Mouse (Mus musculus) heart, embryonic 16.5 days (tissue): Measurements from ENCODE around the gene Ispd. TPM values are rescaled to one million over a fixed set of nuclear protein-coding genes. Genes with fewer than 3 reads are reported as not detected.

Experiments
- ATAC-seq: fragments of 200-750 bp; cut with Nextera tagmentation; replicated peaks from 2 replicates; pipeline ENCODE4 v1.8.0; 2017; ENCODE audit warnings: moderate number of reproducible peaks; ENCODE audit not compliant: insufficient read depth, low FRiP score; ENCODE audit errors: extremely low read depth
- H3K27ac ChIP-seq: fragments of 300-500 bp; sonication (generic); 2 replicates; pipeline ENCODE4 v1.5.1; 2014; ENCODE audit warnings: mild to moderate bottlenecking, low read length, control low read depth, moderate library complexity
- H3K27me3 ChIP-seq: fragments of 300-500 bp; sonication (generic); 2 replicates; pipeline ENCODE4 v1.6.1; 2014; ENCODE audit warnings: low read length, mixed read lengths; ENCODE audit not compliant: control insufficient read depth, insufficient read depth
- H3K36me3 ChIP-seq: fragments of 300-500 bp; sonication (generic); 2 replicates; pipeline ENCODE4 v1.6.1; 2014; ENCODE audit not compliant: control insufficient read depth, insufficient read depth
- H3K4me1 ChIP-seq: fragments of 300-500 bp; sonication (generic); 2 replicates; pipeline ENCODE4 v1.6.1; 2014; ENCODE audit warnings: low read length, mixed read lengths; ENCODE audit not compliant: control insufficient read depth, insufficient read depth
- H3K4me2 ChIP-seq: fragments of 300-500 bp; sonication (generic); 2 replicates; pipeline ENCODE4 v1.6.1; 2014; ENCODE audit warnings: low read depth, mild to moderate bottlenecking, control low read depth, low read length
- H3K4me3 ChIP-seq: fragments of 300-500 bp; sonication (generic); 2 replicates; pipeline ENCODE4 v1.5.1; 2014; ENCODE audit warnings: mild to moderate bottlenecking, control low read depth, low read length
- H3K9ac ChIP-seq: fragments of 300-500 bp; sonication (generic); 2 replicates; pipeline ENCODE4 v1.6.1; 2014; ENCODE audit warnings: low read length, control low read depth
- H3K9me3 ChIP-seq: fragments of 300-500 bp; sonication (generic); replicated peaks from 2 replicates; pipeline ENCODE4 v1.6.1; 2016; ENCODE audit warnings: low read length; ENCODE audit not compliant: control insufficient read depth
- WGBS: fragments of 180-500 bp; shearing (Covaris S2); extraction: QIAGEN DNeasy Blood & Tissue Kit; methylation state at CpG from one replicate; pipeline ENCODE4 v1.1.7; 2014; 5-methylcytosine and 5-hydroxymethylcytosine counted together
- polyA plus RNA-seq: library from polyadenylated mRNA; unstranded; fragments of >200 nt; fragmentation: Nextera tagmentation; extraction: Ambion mirVana; gene quantifications from 2 replicates; pipeline ENCODE4 v1.2.1, GENCODE M21; 2015

The Ispd gene
- polyA plus RNA-seq, 1 experiment from 2014 or later = 9.8 TPM

DNA sequence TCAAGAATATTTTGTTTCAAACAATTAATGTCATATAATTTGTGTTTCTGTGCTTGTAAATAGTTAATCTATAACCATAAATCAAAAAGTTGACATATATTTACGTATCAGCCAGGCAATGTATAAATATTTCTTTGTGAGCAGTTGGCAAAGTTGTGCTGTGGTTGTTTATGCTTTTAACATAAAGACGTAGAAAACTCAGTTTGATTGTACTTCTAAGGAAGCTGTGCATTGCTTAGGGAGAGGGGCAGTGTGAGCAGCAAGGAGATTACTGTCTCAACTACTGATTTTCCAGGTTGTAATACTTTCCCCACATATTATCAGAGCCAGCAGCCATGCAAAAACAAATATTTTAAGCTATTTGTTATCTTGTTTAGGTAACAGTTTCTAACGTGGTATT is 96.7 kb downstream of the Ispd start:
- Histone ChIP-seq H3K4me3 (no peak overlapping the region), H3K27ac (no peak overlapping the region), H3K9ac (no peak overlapping the region), H3K4me1 (peaks cover 6% of the 10 kb centered on the region), H3K27me3 (no peaks in the 10 kb centered on the region), H3K36me3 (no peaks in the 10 kb centered on the region), H3K9me3 (no peaks in the 10 kb centered on the region), H3K4me2 (no peak overlapping the region)
- WGBS = 65% methylated on average over 3 of the region's 3 CpGs
- no peak for ATAC-seq

DNA sequence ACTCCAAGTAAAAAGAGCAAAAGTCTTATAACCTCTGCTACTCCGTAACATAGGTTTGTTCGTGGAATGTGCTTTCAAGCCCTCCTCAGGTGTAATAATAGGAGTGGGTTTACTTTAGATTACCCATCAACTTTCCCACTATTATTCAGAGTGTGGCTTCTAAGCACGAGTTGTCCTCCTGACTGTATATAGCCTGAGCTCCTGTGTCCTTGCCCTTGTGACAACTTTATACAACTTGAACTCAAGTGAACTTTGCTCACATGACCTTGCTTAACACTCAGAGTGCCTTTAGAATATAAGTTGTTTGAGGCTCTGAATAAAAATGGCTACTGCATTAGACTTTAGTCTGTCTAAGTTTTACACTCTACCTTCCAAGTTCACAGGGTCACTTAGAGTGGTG is 100.5 kb downstream of the Ispd start:
- no peaks in the 10 kb centered on the region for H3K36me3 ChIP-seq
- peaks cover 3% of the 10 kb centered on the region for H3K4me1 ChIP-seq
- WGBS = 80% methylated on average over 3 of the region's 3 CpGs
- no peak overlapping the region for H3K27ac ChIP-seq
- H3K9ac ChIP-seq = no peak overlapping the region
- no peak overlapping the region for H3K4me2 ChIP-seq
- no peaks in the 10 kb centered on the region for H3K27me3 ChIP-seq
- no peak for ATAC-seq
- H3K4me3 ChIP-seq = no peak overlapping the region
- H3K9me3 ChIP-seq = no peaks in the 10 kb centered on the region

- no peak for ATAC-seq
- no peak overlapping the region for H3K4me2 ChIP-seq
- no peaks in the 10 kb centered on the region for H3K27me3 ChIP-seq
- WGBS = 45% methylated on average over 2 of the region's 2 CpGs
- H3K4me1 ChIP-seq = no peaks in the 10 kb centered on the region
- H3K9ac ChIP-seq = no peak overlapping the region
- H3K9me3 ChIP-seq = no peaks in the 10 kb centered on the region
- H3K27ac ChIP-seq = no peak overlapping the region
- no peaks in the 10 kb centered on the region for H3K36me3 ChIP-seq
- no peak overlapping the region for H3K4me3 ChIP-seq
Measured at GRCm38 (mm10) chr12:36483346-36483745, 102.1 kb downstream of the Ispd start.

DNA sequence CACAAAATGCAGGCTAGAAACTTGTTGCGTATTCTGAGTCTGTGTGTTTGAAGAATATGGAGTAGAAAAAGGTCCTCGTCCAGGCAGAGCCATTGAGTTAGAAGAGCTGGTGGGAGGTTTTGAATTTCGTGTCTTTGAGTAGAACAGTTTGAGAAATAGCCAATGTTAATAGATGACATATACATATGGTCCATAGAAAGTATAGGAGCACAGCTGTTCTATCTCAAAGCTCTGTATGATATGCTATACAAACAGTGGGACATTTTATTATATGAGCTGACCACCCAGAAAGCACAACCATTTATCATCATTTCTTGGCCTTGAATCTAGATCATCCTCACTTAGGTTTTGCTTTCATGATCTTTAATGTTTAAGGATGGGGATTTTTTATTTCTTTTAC is 116.3 kb downstream of the Ispd start:
- H3K9ac ChIP-seq = no peak overlapping the region
- no peaks in the 10 kb centered on the region for H3K36me3 ChIP-seq
- no peak overlapping the region for H3K4me2 ChIP-seq
- no peak overlapping the region for H3K27ac ChIP-seq
- WGBS = 70% methylated on average over 3 of the region's 3 CpGs
- no peak for ATAC-seq
- no peaks in the 10 kb centered on the region for H3K9me3 ChIP-seq
- no peaks in the 10 kb centered on the region for H3K4me1 ChIP-seq
- H3K27me3 ChIP-seq = no peaks in the 10 kb centered on the region
- no peak overlapping the region for H3K4me3 ChIP-seq

DNA sequence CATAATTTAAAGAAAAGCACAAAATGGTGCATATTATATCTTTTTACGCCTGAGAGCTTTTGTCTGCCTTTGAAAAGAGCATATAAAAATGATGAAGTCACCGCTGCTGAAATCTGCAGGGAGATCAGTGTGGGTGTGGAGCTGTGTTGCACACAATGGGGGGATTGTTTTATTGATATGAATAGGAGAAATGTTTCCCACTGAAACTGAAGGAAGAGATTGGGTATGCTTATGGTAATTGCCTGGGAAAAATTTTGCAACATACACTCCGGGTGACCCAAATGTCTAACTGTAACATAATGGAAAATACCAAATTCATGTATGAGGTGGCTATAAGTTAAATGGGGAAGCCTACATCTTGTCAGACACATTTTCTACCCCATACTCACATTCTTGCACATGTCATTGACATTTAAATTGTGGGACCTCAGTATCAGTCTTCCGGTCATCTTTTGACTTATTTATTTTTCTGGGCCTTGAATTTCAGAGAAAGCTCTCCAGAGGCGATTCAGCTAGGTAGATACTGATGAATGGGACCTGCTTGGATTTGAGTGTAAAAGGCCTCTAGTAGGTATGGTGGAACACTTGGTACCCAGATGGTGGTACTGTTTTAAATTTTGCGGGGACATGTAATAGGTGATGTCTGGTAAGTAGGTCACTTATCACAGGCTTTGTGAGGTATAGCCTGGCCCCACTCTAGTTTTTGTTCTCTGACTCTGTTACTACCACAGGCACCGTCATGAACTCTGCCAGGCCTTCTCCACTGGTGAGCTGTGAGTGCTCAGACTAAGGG is 126.1 kb downstream of the Ispd start:
- Histone ChIP-seq H3K9me3 (no peaks in the 10 kb centered on the region), H3K4me2 (no peak overlapping the region), H3K4me1 (no peaks in the 10 kb centered on the region), H3K27me3 (no peaks in the 10 kb centered on the region), H3K9ac (no peak overlapping the region), H3K4me3 (no peak overlapping the region), H3K36me3 (no peaks in the 10 kb centered on the region), H3K27ac (no peak overlapping the region)
- WGBS = 79% methylated on average over 7 of the region's 7 CpGs
- ATAC-seq = no peak

GRCm38 (mm10) chr12:36509954-36510642 is 128.8 kb downstream of the Ispd start:
- no peak overlapping the region for H3K4me2 ChIP-seq
- no peaks in the 10 kb centered on the region for H3K4me1 ChIP-seq
- no peak overlapping the region for H3K4me3 ChIP-seq
- no peak for ATAC-seq
- no peaks in the 10 kb centered on the region for H3K9me3 ChIP-seq
- H3K36me3 ChIP-seq = no peaks in the 10 kb centered on the region
- H3K27ac ChIP-seq = no peak overlapping the region
- 71% methylated on average over 10 of the region's 10 CpGs for WGBS
- H3K9ac ChIP-seq = no peak overlapping the region
- no peaks in the 10 kb centered on the region for H3K27me3 ChIP-seq

DNA sequence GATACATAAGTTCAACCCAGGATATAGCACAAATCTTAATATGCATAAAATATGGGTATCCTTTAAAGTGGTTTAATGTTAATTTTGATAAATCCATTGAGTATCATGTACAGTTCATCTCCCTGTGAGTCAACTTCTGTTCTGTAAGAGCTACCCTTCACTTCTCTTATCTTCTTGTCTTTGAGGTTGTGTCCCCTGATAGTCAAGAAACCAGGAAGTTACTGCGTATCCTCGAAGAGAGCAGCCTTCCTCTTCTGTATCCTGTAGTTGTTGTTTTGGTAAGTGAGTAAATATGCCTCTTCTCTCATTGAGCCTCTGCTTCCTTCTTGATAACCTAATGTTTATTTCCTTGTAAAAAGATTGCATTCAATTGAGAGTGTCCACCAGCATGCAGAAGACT is 140.5 kb downstream of the Ispd start:
- WGBS = 52% methylated on average over 2 of the region's 2 CpGs
- Histone ChIP-seq H3K27me3 (no peaks in the 10 kb centered on the region), H3K4me2 (no peak overlapping the region), H3K4me1 (no peaks in the 10 kb centered on the region), H3K4me3 (no peak overlapping the region), H3K9me3 (no peaks in the 10 kb centered on the region), H3K9ac (no peak overlapping the region), H3K27ac (no peak overlapping the region), H3K36me3 (no peaks in the 10 kb centered on the region)
- no peak for ATAC-seq

DNA sequence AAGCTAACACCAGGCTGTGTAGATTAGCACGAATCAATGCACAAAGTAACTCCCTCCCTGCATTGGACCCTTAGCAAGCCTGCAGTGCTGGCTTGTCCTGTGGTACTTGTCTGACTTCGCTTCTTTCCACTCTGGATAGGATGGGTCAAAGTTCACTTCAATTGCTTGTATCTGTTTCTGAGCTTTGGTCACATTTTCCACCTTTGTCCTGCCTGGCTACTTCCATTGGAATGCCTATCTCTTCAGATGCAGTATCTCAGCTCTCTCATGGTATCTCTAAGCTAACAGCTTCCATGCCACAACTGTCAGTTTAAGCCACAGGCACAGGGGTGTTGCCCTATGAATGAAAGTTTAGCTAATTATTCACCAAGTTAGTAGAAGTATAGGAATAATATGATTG is 142.3 kb downstream of the Ispd start:
- no peak for ATAC-seq
- H3K4me1 ChIP-seq = no peaks in the 10 kb centered on the region
- no peak overlapping the region for H3K4me3 ChIP-seq
- no peaks in the 10 kb centered on the region for H3K27me3 ChIP-seq
- no peak overlapping the region for H3K4me2 ChIP-seq
- H3K9ac ChIP-seq = no peak overlapping the region
- H3K9me3 ChIP-seq = no peaks in the 10 kb centered on the region
- 49% methylated on average over 2 of the region's 2 CpGs for WGBS
- H3K27ac ChIP-seq = no peak overlapping the region
- H3K36me3 ChIP-seq = no peaks in the 10 kb centered on the region

DNA sequence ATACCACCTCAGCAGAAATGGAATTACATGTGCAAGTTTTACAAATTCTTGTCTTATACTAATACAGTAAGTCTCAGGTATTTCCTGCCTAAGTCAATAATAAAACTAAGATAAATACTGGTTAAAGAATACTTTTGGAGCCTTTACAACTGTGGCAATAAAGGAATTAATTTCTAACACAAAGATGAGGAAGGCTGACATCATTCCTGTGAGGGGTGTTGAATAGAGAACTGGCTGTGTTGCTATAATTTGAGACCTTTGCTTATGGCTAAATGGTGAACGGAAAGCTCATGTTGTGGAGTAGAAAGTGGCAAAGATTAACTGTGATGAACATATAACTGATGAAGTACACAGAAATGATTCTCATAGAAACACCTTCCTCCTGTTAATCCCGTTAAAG is 149.7 kb downstream of the Ispd start:
- H3K27me3 ChIP-seq = no peaks in the 10 kb centered on the region

More for the DNA sequence above, 149.7 kb downstream of the Ispd start:
- no peak for ATAC-seq
- Histone ChIP-seq H3K27ac (no peak overlapping the region), H3K9me3 (no peaks in the 10 kb centered on the region), H3K4me2 (no peak overlapping the region), H3K9ac (no peak overlapping the region), H3K4me3 (no peak overlapping the region), H3K36me3 (no peaks in the 10 kb centered on the region), H3K4me1 (no peaks in the 10 kb centered on the region)
- WGBS = 86% methylated on average over 2 of the region's 2 CpGs
